Mouse (Mus musculus) lung, postnatal 36 days (tissue): ENCODE measurements around the gene Gimap9.
"Not testable (repeated sequence)": the region's sequence is repeated elsewhere in the genome, so short reads cannot be mapped to it uniquely, and the experiment has no call there.

Experiments
- DNase-seq: peaks from one replicate; pipeline ENCODE4 v3.0.0; 2022; ENCODE audit warnings: mixed read lengths

Gene Gimap9

GRCm38 (mm10) chr6:48665471-48665870, 10.5 kb upstream of the Gimap9 start:
- DNase-seq, result no peak

GRCm38 (mm10) chr6:48666159-48666586, 9.8 kb upstream of the Gimap9 start:
- no peak for DNase-seq

GRCm38 (mm10) chr6:48668022-48668421, 7.9 kb upstream of the Gimap9 start:
- no peak for DNase-seq

- DNase-seq, result no peak
These were observed 6.4 kb upstream of the Gimap9 start for GRCm38 (mm10) chr6:48669446-48669969.

- no peak for DNase-seq
These were observed 1.5 kb upstream of the Gimap9 start for GRCm38 (mm10) chr6:48674291-48675058.

GRCm38 (mm10) chr6:48675400-48675930, 464 bp upstream of the Gimap9 start:
- no peak for DNase-seq

- DNase-seq, result no peak
These were observed 1.0 kb downstream of the Gimap9 start for GRCm38 (mm10) chr6:48676860-48677415.

- DNase-seq, result no peak
These were observed 1.8 kb downstream of the Gimap9 start for GRCm38 (mm10) chr6:48677492-48678345.

GRCm38 (mm10) chr6:48678391-48678790, 2.5 kb downstream of the Gimap9 start:
- DNase-seq, result no peak

- no peak for DNase-seq
These were observed 3.8 kb downstream of the Gimap9 start for GRCm38 (mm10) chr6:48679701-48680100.

GRCm38 (mm10) chr6:48680421-48680820, 4.5 kb downstream of the Gimap9 start:
- no peak for DNase-seq

- DNase-seq, result no peak
These were observed 5.7 kb downstream of the Gimap9 start for GRCm38 (mm10) chr6:48681472-48682090.

- DNase-seq, result no peak
These were observed 6.3 kb downstream of the Gimap9 start for GRCm38 (mm10) chr6:48682271-48682670.

GRCm38 (mm10) chr6:48683263-48683821, 7.4 kb downstream of the Gimap9 start:
- DNase-seq, result not testable (repeated sequence)

GRCm38 (mm10) chr6:48684319-48684718, 8.4 kb downstream of the Gimap9 start, which contains the start of gene Gimap4:
Gimap4 (plus strand) TSS chr6:48684549.
- no peak for DNase-seq

GRCm38 (mm10) chr6:48684806-48685205, 8.9 kb downstream of the Gimap9 start:
- DNase-seq, result no peak

GRCm38 (mm10) chr6:48685251-48685650, 9.3 kb downstream of the Gimap9 start:
- DNase-seq, result no peak

GRCm38 (mm10) chr6:48685694-48686665, 10.1 kb downstream of the Gimap9 start:
- DNase-seq, result no peak

GRCm38 (mm10) chr6:48687077-48687476, 11.1 kb downstream of the Gimap9 start:
- DNase-seq, result no peak

GRCm38 (mm10) chr6:48689320-48689719, 13.4 kb downstream of the Gimap9 start:
- no peak for DNase-seq

- no peak for DNase-seq
These were observed 17.0 kb downstream of the Gimap9 start for GRCm38 (mm10) chr6:48692962-48693361.
